Mouse (Mus musculus) liver, postnatal 0 days (tissue): ENCODE data around the gene Gm21731. TPM values are rescaled to one million over a fixed set of nuclear protein-coding genes. Genes with fewer than 3 reads are reported as not detected.
"Not testable (repeated sequence)": the region's sequence is repeated elsewhere in the genome, so short reads cannot be mapped to it uniquely, and the experiment has no call there.

Source experiments
- ATAC-seq: fragments of 200-750 bp; cut with Nextera tagmentation; 2 replicates; pipeline ENCODE4 v1.8.0; 2017; ENCODE audit warnings: mild to moderate bottlenecking, moderate library complexity
- DNase-seq: peaks from one replicate; pipeline ENCODE4 v3.0.0-alpha.2; 2016
- H3K27ac ChIP-seq: fragments of 300-500 bp; sonication (generic); 2 replicates; pipeline ENCODE4 v1.5.1; 2014; ENCODE audit warnings: antibody characterized with exemption, moderate library complexity, mild to moderate bottlenecking, low read depth
- H3K27me3 ChIP-seq: fragments of 300-500 bp; sonication (generic); 2 replicates; pipeline ENCODE4 v1.6.1; 2014; ENCODE audit warnings: low read length, control low read depth, mixed read lengths; ENCODE audit not compliant: insufficient read depth
- H3K36me3 ChIP-seq: fragments of 300-500 bp; sonication (generic); replicated peaks from 2 replicates; pipeline ENCODE4 v1.6.1; 2014; ENCODE audit warnings: mild to moderate bottlenecking, control low read depth, low read length, moderate library complexity, mixed read lengths; ENCODE audit not compliant: insufficient read depth
- H3K4me1 ChIP-seq: fragments of 300-500 bp; sonication (generic); 2 replicates; pipeline ENCODE4 v1.6.1; 2014; ENCODE audit warnings: antibody characterized with exemption, mild to moderate bottlenecking, control low read depth; ENCODE audit not compliant: insufficient read depth
- H3K4me2 ChIP-seq: fragments of 300-500 bp; sonication (generic); 2 replicates; pipeline ENCODE4 v1.6.1; 2014; ENCODE audit warnings: low read depth, mild to moderate bottlenecking, low read length, moderate library complexity, mixed read lengths
- H3K4me3 ChIP-seq: fragments of 300-500 bp; sonication (generic); 2 replicates; pipeline ENCODE4 v1.5.1; 2014; ENCODE audit warnings: low read depth, low read length
- H3K9ac ChIP-seq: fragments of 300-500 bp; sonication (generic); replicated peaks from 2 replicates; pipeline ENCODE4 v1.6.1; 2014; ENCODE audit warnings: mild to moderate bottlenecking, moderate library complexity
- H3K9me3 ChIP-seq: fragments of 300-500 bp; sonication (generic); 2 replicates; pipeline ENCODE4 v1.6.1; 2016; ENCODE audit warnings: mild to moderate bottlenecking, control low read depth, low read length, mixed read lengths
- CTCF ChIP-seq: sonication (generic); IDR thresholded peaks from 2 replicates; pipeline ENCODE4 v1.5.1; 2016; ENCODE audit warnings: antibody characterized with exemption, low read depth
- EP300 ChIP-seq: IDR thresholded peaks from 2 replicates; pipeline ENCODE4 v1.6.1; 2016; ENCODE audit warnings: antibody characterized with exemption, low read depth, mild to moderate bottlenecking
- WGBS: fragments of 180-500 bp; shearing (Covaris S2); extraction: QIAGEN DNeasy Blood & Tissue Kit; methylation state at CpG from one replicate; pipeline ENCODE4 v1.1.7; 2014; ENCODE audit not compliant: insufficient replicate concordance; 5-methylcytosine and 5-hydroxymethylcytosine counted together
- polyA plus RNA-seq: library from polyadenylated mRNA; unstranded; fragments of >200 nt; fragmentation: Nextera tagmentation; extraction: Ambion mirVana; gene quantifications from 2 replicates; pipeline ENCODE4 v1.2.1, GENCODE M21; 2015

The Gm21731 gene
- polyA plus RNA-seq, 1 experiment from 2014 or later: not detected

- H3K9ac ChIP-seq, H3K9me3 ChIP-seq, H3K27me3 ChIP-seq, H3K27ac ChIP-seq, H3K4me3 ChIP-seq, H3K36me3 ChIP-seq, H3K4me1 ChIP-seq, H3K4me2 ChIP-seq, DNase-seq: not testable (repeated sequence)
- WGBS: 52% methylated on average over 3 of the region's 3 CpGs
- ATAC-seq: peak; percentile 41; the same call in 1 of the 2 replicates
Measured at GRCm38 (mm10) chr13:120258817-120259658, 20.1 kb downstream of the Gm21731 start.

GRCm38 (mm10) chr13:120259718-120260117, 20.8 kb downstream of the Gm21731 start:
- H3K9me3 ChIP-seq, H3K9ac ChIP-seq, ATAC-seq, H3K4me1 ChIP-seq, DNase-seq, H3K27me3 ChIP-seq, H3K4me3 ChIP-seq, H3K4me2 ChIP-seq, H3K36me3 ChIP-seq: not testable (repeated sequence)
- 33% methylated on average over 3 of the region's 3 CpGs for WGBS
- peak overlapping the region; percentile 34; the same call in 1 of the 2 replicates for H3K27ac ChIP-seq

- not testable (repeated sequence) for H3K4me2 ChIP-seq, H3K4me1 ChIP-seq, H3K9me3 ChIP-seq, DNase-seq, ATAC-seq, H3K9ac ChIP-seq, H3K27ac ChIP-seq, H3K36me3 ChIP-seq, H3K4me3 ChIP-seq, H3K27me3 ChIP-seq
- 85% methylated on average over 2 of the region's 2 CpGs for WGBS
Measured at GRCm38 (mm10) chr13:120262870-120263269, 24.0 kb downstream of the Gm21731 start, which contains the start of gene AF067061. Gene AF067061 (plus strand): TSS chr13:120263114.

- not testable (repeated sequence) for H3K36me3 ChIP-seq, H3K9ac ChIP-seq, H3K4me2 ChIP-seq, H3K9me3 ChIP-seq, H3K4me1 ChIP-seq, ATAC-seq, H3K27ac ChIP-seq, DNase-seq, H3K4me3 ChIP-seq, H3K27me3 ChIP-seq
- WGBS: 33% methylated on average over 2 of the region's 2 CpGs
- peak; percentile 30 for TF ChIP-seq CTCF
Measured at GRCm38 (mm10) chr13:120277837-120278236, 38.9 kb downstream of the Gm21731 start.

GRCm38 (mm10) chr13:120278784-120279183, 39.9 kb downstream of the Gm21731 start:
- H3K4me2 ChIP-seq: no peak overlapping the region
- H3K4me1 ChIP-seq: no peaks in the 10 kb centered on the region
- no peak overlapping the region for H3K4me3 ChIP-seq
- H3K27me3 ChIP-seq: no peaks in the 10 kb centered on the region
- no peaks in the 10 kb centered on the region for H3K9me3 ChIP-seq
- peak; percentile 31; the same call in 1 of the 2 replicates for TF ChIP-seq CTCF
- TF ChIP-seq EP300: no peak
- no peaks in the 10 kb centered on the region for H3K36me3 ChIP-seq
- ATAC-seq (no peak), DNase-seq (no peak)
- H3K27ac ChIP-seq: no peak overlapping the region
- H3K9ac ChIP-seq: no peak overlapping the region
- 82% methylated on average over 9 of the region's 9 CpGs for WGBS

Other genes starting within 250 kb of the Gm21731 start
- not detected in 2 replicates for gene Gm36079, start 212.1 kb upstream of the Gm21731 start, polyA plus RNA-seq
- gene Gm21188, start 186.9 kb upstream of the Gm21731 start, polyA plus RNA-seq: 1.0 and 1.3 TPM in 2 replicates
- gene Gm20767, start 98.9 kb upstream of the Gm21731 start, polyA plus RNA-seq: not detected in 2 replicates
- gene Gm21818, start 66.7 kb upstream of the Gm21731 start, polyA plus RNA-seq: not detected in 2 replicates
- gene Gm21762, start 23.2 kb upstream of the Gm21731 start, polyA plus RNA-seq: not detected in 2 replicates
- not detected in 2 replicates for gene AF067061, start 24.0 kb downstream of the Gm21731 start, polyA plus RNA-seq
- 0.62 and 0.72 TPM in 2 replicates for gene BC147527, start 61.3 kb downstream of the Gm21731 start, polyA plus RNA-seq
- not detected in 2 replicates for gene Tcstv3, start 77.8 kb downstream of the Gm21731 start, polyA plus RNA-seq